Mouse (Mus musculus) natural killer cell, adult 2 months (primary cell): ENCODE measurements around the gene Sipa1l2.

Experiments
- DNase-seq, 2 experiments: peaks; one replicate each; pipeline ENCODE4 v3.0.0; 2022; ENCODE audit warnings: low spot score in 2 of 2

The Sipa1l2 gene

GRCm38 (mm10) chr8:125513935-125514334 is 55.7 kb downstream of the Sipa1l2 start:
- no peak for DNase-seq

DNA sequence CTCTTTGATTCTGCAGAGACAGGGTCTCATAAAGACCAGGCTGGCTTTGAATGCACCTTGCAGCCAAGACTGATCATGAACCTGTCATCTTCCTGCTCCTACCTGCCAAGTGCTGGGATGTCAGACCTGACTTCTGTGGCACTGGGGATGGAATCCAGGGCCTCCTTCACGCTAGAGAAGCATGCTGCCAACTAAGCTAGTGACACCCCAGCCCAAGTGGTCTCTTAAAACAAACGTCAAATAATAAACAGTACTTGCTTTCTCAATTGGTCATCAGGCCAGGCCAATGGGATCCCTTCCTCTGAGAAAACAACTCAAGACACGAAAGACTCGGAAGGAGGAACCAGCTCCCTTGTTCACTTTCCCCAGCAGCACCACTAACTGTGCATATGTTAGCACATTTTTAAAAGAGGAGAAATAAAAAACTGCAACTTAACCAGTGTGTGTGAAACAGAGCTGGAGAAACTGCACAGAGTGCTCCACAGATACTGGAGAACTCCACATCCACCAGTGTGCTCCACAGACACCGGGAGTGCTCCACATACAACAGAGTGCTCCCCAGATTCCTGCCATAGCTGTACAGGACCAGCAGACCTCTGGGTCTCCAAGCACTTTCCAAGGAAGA is 56.3 kb downstream of the Sipa1l2 start:
- no peak for DNase-seq

GRCm38 (mm10) chr8:125512561-125512960 is 57.0 kb downstream of the Sipa1l2 start:
- no peak for DNase-seq

DNA sequence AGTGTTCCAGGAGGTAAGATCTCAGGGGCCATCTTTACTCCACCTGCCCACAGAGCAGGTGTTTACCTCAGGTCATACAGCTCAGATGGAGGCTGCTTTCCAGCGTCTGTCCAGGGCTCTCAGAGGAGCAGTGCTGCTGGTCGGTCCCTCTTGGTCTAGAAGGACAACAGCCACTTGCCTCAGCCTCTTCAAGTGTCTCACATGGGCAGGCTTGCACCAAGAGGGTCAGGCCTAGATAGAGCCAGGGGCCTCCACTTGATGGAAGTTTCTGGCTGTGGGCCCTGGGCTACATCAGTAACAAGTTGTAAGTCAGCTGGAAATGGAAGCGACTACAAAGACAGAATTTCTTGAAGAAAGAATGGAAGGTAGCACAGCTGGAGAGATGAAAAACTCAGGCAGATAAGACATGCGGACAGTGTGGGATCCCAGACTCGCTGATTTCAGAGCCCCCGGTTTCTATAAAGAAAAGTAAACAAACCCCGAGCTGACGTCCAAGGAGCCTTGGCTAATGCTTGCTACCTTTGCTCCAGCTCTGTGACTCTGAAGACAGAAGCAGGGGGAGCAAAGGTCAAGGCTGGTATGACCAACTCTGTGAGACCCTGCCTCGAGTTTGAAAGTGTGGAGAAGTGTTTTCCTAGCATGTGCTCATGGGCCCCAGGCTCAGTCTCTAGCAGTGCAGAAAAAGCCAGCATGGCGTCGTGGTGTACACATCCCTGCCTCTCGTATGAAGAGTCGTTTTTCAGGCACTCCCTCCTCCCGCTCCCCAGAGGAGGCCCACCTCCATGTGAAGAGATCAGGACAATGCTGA is 58.5 kb downstream of the Sipa1l2 start:
- DNase-seq: no peak

DNA sequence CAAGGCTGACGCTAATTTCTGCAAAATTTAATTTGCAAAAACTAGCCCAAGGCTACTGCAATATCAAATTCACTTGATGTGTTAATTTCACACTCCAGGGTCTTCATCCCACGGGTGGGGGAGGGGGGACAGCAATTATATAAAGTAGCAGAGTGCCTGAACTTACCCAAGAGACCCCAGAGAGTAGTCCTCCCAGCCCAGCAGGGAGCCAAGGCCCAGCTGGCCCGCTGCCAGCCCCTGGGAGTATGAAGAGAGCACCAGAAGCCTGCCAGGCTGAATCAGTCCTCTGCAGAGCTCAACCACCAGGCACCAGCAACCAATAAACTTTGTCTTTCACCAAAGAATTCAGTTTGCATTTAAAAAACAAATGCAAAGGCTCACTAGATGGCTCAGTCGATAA is 59.8 kb downstream of the Sipa1l2 start:
- no peak for DNase-seq

- DNase-seq: no peak
Observed at GRCm38 (mm10) chr8:125509175-125509574, 60.4 kb downstream of the Sipa1l2 start.

- no peak for DNase-seq
Observed at GRCm38 (mm10) chr8:125507291-125507690, 62.3 kb downstream of the Sipa1l2 start.

- DNase-seq: no peak
Observed at GRCm38 (mm10) chr8:125504605-125505257, 64.9 kb downstream of the Sipa1l2 start.

DNA sequence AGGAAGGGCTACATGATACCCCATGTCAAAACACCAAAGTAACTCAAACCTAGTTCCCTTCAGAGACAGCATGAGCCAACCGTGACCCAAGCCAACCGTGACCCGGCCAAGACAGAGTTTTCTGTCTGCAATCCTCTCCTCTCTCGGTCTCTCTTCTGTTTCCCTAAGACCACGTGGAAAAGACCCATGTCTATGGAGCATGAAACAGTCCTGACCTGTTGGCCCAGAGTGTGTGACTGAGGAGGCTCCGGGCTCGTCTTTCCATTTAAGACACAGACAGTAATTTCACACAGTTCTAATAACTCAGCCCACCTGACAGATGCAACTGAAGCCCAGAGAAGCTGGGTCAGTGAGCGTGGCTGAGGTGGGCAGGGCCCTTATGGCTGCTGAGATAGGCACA is 65.8 kb downstream of the Sipa1l2 start:
- DNase-seq: no peak

GRCm38 (mm10) chr8:125502828-125503227 is 66.8 kb downstream of the Sipa1l2 start:
- no peak for DNase-seq

- no peak for DNase-seq
Observed at GRCm38 (mm10) chr8:125500005-125500404, 69.6 kb downstream of the Sipa1l2 start.

- no peak for DNase-seq
Observed at GRCm38 (mm10) chr8:125498508-125498907, 71.1 kb downstream of the Sipa1l2 start.

DNA sequence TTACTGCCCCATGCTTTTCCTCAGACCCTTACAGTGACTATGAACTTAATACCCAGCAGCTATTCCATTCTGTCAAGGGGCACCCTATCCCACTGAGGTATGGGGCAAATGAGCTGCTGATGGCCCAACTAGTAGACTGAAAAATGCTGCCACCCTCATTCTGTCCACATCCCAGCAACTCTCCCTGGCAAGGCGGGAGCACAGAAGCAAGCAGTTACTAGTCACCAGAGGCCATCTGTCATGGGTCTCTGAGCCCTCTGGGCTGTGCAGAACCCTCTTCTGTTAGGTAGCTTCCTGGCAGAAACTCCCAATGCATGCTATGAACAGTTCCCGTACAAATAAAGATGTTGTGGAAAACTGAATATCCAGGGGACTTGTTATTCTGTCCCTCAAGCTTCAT is 74.1 kb downstream of the Sipa1l2 start:
- no peak for DNase-seq

DNA sequence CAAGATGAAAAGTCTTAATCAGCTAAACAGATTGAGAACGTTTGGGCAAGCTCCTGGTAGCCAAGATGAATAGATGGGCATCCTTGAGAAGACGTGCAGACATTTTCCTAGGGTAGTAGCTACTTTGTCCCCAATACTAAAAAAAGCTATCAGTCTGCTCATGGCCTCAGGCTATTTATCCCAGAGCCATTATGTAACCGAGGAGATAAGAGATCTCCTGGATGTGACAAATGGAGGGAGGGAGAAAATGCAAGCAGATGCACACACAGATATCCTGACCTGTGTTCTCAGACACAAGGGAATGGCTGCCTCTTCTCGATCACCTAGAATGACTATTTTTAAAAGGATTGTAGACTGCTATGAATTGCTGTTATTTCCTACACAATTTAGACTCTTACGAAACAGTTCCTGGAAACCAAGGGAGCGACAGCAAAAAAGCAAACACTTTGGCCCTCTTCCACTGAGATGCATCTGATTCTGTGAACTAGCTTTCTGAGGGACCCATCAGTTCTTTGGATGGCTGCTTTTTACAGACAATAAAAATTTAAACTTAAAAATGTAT is 76.3 kb downstream of the Sipa1l2 start:
- DNase-seq: no peak

- no peak for DNase-seq
Observed at GRCm38 (mm10) chr8:125492416-125492815, 77.2 kb downstream of the Sipa1l2 start.

DNA sequence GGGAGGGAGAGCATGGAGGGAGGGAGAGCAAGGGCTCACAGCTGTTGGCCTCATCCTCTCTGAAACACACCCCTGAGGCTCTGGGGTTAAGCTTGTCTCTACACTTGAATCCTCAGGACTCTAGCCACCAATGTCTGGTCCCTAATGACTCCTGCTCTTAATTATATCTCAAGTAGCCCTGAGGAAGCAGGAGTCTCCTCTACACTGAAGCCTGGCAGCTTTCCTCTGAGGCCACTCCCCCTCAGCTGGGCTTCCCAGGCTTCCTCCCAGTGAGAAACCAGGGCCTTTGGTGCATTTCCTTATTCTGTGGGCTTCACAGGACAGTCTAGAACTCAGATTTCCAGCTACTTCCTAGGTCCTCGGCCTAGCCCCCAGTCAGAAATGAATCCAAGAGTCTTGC is 80.9 kb downstream of the Sipa1l2 start:
- DNase-seq: no peak

DNA sequence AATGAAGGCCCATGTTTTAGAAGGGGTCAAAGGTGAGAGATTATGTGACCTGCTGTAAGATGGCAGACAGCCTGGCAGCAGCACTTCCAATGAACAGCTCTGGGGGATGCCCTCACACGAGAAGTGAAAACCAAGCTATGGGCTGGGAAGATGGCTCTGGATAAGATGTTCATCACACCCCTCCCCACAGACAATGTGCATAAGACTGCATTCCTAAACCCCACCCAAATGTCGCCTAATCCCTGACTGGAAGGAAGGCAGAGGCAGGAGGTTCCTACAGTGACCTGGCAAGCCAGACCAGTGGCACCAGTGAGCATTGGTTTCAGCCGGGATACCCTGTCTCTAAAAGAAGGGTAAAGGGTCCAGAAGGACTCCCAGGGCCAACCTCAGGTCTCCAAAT is 83.9 kb downstream of the Sipa1l2 start:
- DNase-seq: no peak

GRCm38 (mm10) chr8:125484530-125485196 is 84.9 kb downstream of the Sipa1l2 start:
- no peak for DNase-seq

DNA sequence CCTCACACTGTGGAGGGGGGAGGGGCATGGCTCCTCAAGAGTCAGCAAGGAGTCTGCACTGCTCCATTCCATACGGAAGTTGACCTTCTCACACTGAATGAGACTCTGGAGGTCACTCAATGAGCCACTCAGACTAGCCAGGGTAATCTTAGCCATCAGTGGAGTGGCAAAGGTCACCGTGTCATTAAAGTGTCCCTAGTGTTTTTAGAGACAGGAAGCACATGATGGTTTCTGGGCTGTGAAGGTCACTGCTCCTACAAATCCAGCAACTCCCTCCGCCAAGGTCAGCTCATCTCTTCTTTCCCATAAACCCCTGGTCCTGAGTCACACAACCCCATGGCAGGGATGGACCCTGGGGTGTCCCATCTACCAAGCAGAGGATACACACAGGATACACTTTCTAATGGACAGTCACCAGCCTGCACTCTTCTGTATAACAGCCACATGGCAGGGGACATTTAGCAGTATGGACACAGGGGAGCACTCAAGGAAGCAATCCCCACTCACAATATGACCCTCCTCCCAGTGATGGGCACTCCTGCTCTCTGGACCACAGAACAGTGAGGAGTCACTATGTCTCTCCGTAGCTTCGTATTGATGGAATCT is 87.0 kb downstream of the Sipa1l2 start:
- DNase-seq: no peak

- DNase-seq: no peak
Observed at GRCm38 (mm10) chr8:125474876-125475275, 94.7 kb downstream of the Sipa1l2 start.

- DNase-seq: no peak
Observed at GRCm38 (mm10) chr8:125471374-125471773, 98.2 kb downstream of the Sipa1l2 start.
